Comparison of ENCODE assay signal across 15 mouse cellular contexts in the genomic region with DNA sequence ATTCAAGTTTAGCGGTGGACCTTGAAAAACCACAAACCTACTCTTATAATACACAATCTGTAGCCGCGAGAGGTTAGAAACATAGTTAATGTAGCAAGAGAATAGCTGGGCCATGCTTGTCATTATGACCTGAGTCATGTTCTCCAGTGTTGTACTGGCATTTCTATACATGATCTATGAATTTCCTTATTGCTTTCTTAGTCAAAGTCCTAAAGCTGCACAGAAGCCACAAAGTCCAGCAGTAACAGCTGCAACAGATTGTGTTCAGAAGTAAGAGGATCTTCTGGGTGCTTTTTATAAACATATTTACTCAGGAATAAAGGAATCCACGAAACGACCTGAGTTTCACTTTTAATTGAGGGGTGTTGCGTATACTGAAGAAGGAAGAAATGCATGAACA.
"Had no signal": no experiment of that assay in that cellular context is flagged by ENCODE, and none has a peak within 500 bp of the region (broad histone marks: within the 10 kb centered on the region; RNA-seq: fewer than 3 reads in every experiment).

No protein-coding gene starts in this region.

- ATAC-seq: midbrain, embryonic 15.5 days had no signal

- DNase-seq: lung, adult 18-20 months; lung, embryonic 14.5 days; lung, postnatal 10 days; lung, postnatal 4 days; right cerebral cortex, postnatal 14 days; spleen, adult 18-20 months; thymus, adult 18-20 months; thymus, postnatal 14 days; thymus, postnatal 36 days had no signal

- H3K4me3 ChIP-seq: midbrain, embryonic 10.5 days; midbrain, embryonic 12.5 days; midbrain, embryonic 15.5 days; neural tube, embryonic 13.5 days; neural tube, embryonic 15.5 days had no signal

- H3K36me3 ChIP-seq: midbrain, embryonic 12.5 days; midbrain, embryonic 15.5 days; neural tube, embryonic 15.5 days had no signal

- H3K9me3 ChIP-seq: midbrain, embryonic 10.5 days; midbrain, embryonic 12.5 days; midbrain, embryonic 15.5 days; neural tube, embryonic 13.5 days; neural tube, embryonic 15.5 days had no signal

- H3K4me2 ChIP-seq: lung, embryonic 14.5 days; midbrain, embryonic 12.5 days; midbrain, embryonic 15.5 days; neural tube, embryonic 13.5 days; neural tube, embryonic 15.5 days had no signal

- H3K27me3 ChIP-seq: midbrain, embryonic 12.5 days; midbrain, embryonic 15.5 days; neural tube, embryonic 13.5 days; neural tube, embryonic 15.5 days had no signal

- H3K9ac ChIP-seq: liver, embryonic 14.5 days; lung, embryonic 14.5 days; midbrain, embryonic 12.5 days; midbrain, embryonic 15.5 days; neural tube, embryonic 13.5 days; neural tube, embryonic 15.5 days had no signal

- H3K27ac ChIP-seq: liver, embryonic 14.5 days; midbrain, embryonic 10.5 days; midbrain, embryonic 12.5 days; midbrain, embryonic 15.5 days; neural tube, embryonic 13.5 days; neural tube, embryonic 15.5 days had no signal
